Mouse (Mus musculus) liver, postnatal 0 days (tissue): ENCODE results near the gene Ppfia4. TPM values are rescaled to one million over a fixed set of nuclear protein-coding genes. Genes with fewer than 3 reads are reported as not detected.
A peak's percentile ranks its signal among the peaks of the same experiment; 100 is the strongest.

Experiments used
- ATAC-seq: fragments of 200-750 bp; cut with Nextera tagmentation; 2 replicates; pipeline ENCODE4 v1.8.0; 2017; ENCODE audit warnings: mild to moderate bottlenecking, moderate library complexity
- DNase-seq: peaks from one replicate; pipeline ENCODE4 v3.0.0-alpha.2; 2016
- H3K27ac ChIP-seq: fragments of 300-500 bp; sonication (generic); 2 replicates; pipeline ENCODE4 v1.5.1; 2014; ENCODE audit warnings: antibody characterized with exemption, moderate library complexity, mild to moderate bottlenecking, low read depth
- H3K27me3 ChIP-seq: fragments of 300-500 bp; sonication (generic); 2 replicates; pipeline ENCODE4 v1.6.1; 2014; ENCODE audit warnings: low read length, control low read depth, mixed read lengths; ENCODE audit not compliant: insufficient read depth
- H3K36me3 ChIP-seq: fragments of 300-500 bp; sonication (generic); replicated peaks from 2 replicates; pipeline ENCODE4 v1.6.1; 2014; ENCODE audit warnings: mild to moderate bottlenecking, control low read depth, low read length, moderate library complexity, mixed read lengths; ENCODE audit not compliant: insufficient read depth
- H3K4me1 ChIP-seq: fragments of 300-500 bp; sonication (generic); 2 replicates; pipeline ENCODE4 v1.6.1; 2014; ENCODE audit warnings: antibody characterized with exemption, mild to moderate bottlenecking, control low read depth; ENCODE audit not compliant: insufficient read depth
- H3K4me2 ChIP-seq: fragments of 300-500 bp; sonication (generic); 2 replicates; pipeline ENCODE4 v1.6.1; 2014; ENCODE audit warnings: low read depth, mild to moderate bottlenecking, low read length, moderate library complexity, mixed read lengths
- H3K4me3 ChIP-seq: fragments of 300-500 bp; sonication (generic); 2 replicates; pipeline ENCODE4 v1.5.1; 2014; ENCODE audit warnings: low read depth, low read length
- H3K9ac ChIP-seq: fragments of 300-500 bp; sonication (generic); replicated peaks from 2 replicates; pipeline ENCODE4 v1.6.1; 2014; ENCODE audit warnings: mild to moderate bottlenecking, moderate library complexity
- H3K9me3 ChIP-seq: fragments of 300-500 bp; sonication (generic); 2 replicates; pipeline ENCODE4 v1.6.1; 2016; ENCODE audit warnings: mild to moderate bottlenecking, control low read depth, low read length, mixed read lengths
- CTCF ChIP-seq: sonication (generic); IDR thresholded peaks from 2 replicates; pipeline ENCODE4 v1.5.1; 2016; ENCODE audit warnings: antibody characterized with exemption, low read depth
- EP300 ChIP-seq: IDR thresholded peaks from 2 replicates; pipeline ENCODE4 v1.6.1; 2016; ENCODE audit warnings: antibody characterized with exemption, low read depth, mild to moderate bottlenecking
- WGBS: fragments of 180-500 bp; shearing (Covaris S2); extraction: QIAGEN DNeasy Blood & Tissue Kit; methylation state at CpG from one replicate; pipeline ENCODE4 v1.1.7; 2014; ENCODE audit not compliant: insufficient replicate concordance; 5-methylcytosine and 5-hydroxymethylcytosine counted together
- polyA plus RNA-seq: library from polyadenylated mRNA; unstranded; fragments of >200 nt; fragmentation: Nextera tagmentation; extraction: Ambion mirVana; gene quantifications from 2 replicates; pipeline ENCODE4 v1.2.1, GENCODE M21; 2015

Gene Ppfia4
- polyA plus RNA-seq, 1 experiment from 2014 or later = 1.6 TPM

DNA sequence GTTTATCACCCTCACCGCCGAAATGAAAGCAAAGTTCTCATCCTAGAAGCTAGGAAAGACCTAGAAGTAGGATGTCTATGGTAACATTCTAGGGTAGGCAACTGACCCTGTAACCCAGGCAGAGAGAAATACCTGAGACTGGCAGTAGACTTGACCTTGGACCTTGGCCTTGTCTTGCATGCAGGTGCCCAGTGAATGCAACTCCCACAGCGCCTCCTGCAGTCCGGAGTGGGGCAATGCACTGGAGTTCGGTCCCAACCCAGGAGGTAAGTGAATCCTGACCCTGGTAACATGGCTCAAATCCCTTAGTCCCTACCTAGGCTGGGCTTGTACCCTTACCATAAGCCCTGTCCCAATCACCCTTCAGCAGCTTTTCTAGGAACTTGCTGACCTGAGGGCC lies 41.8 kb downstream of the Ppfia4 start:
- H3K27ac ChIP-seq = no peak overlapping the region
- DNase-seq (peak; percentile 62), ATAC-seq (peak; percentile 43; the same call in 1 of the 2 replicates)
- no peak for TF ChIP-seq EP300
- peak; percentile 58 for TF ChIP-seq CTCF
- H3K27me3 ChIP-seq = no peaks in the 10 kb centered on the region
- no peak overlapping the region for H3K4me3 ChIP-seq
- WGBS = 58% methylated on average over 5 of the region's 5 CpGs
- no peak overlapping the region for H3K9ac ChIP-seq
- H3K9me3 ChIP-seq = no peaks in the 10 kb centered on the region
- no peak overlapping the region for H3K4me2 ChIP-seq
- no peaks in the 10 kb centered on the region for H3K36me3 ChIP-seq
- H3K4me1 ChIP-seq = no peaks in the 10 kb centered on the region

DNA sequence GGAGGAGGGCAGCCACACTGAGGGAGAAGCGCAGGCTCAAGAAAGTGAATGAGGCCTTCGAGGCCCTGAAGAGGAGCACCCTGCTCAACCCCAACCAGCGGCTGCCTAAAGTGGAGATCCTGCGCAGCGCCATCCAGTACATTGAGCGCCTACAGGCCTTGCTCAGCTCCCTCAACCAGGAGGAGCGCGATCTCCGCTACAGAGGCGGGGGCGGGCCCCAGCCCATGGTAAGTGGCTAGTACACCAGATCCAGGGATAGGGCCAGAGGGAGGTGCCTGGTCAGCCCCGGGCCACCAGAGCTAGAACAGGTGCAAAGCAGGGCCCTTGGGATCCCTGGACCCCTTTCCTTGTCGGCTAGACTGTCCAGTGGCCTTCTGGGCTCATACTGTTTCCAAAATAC lies 42.4 kb downstream of the Ppfia4 start:
- Histone ChIP-seq H3K27ac (no peak overlapping the region), H3K27me3 (no peaks in the 10 kb centered on the region), H3K36me3 (no peaks in the 10 kb centered on the region), H3K9me3 (no peaks in the 10 kb centered on the region), H3K4me1 (no peaks in the 10 kb centered on the region), H3K4me3 (no peak overlapping the region), H3K9ac (no peak overlapping the region), H3K4me2 (no peak overlapping the region)
- no peak for TF ChIP-seq EP300
- TF ChIP-seq CTCF = no peak
- WGBS = 85% methylated on average over 13 of the region's 13 CpGs
- DNase-seq (no peak), ATAC-seq (no peak)

DNA sequence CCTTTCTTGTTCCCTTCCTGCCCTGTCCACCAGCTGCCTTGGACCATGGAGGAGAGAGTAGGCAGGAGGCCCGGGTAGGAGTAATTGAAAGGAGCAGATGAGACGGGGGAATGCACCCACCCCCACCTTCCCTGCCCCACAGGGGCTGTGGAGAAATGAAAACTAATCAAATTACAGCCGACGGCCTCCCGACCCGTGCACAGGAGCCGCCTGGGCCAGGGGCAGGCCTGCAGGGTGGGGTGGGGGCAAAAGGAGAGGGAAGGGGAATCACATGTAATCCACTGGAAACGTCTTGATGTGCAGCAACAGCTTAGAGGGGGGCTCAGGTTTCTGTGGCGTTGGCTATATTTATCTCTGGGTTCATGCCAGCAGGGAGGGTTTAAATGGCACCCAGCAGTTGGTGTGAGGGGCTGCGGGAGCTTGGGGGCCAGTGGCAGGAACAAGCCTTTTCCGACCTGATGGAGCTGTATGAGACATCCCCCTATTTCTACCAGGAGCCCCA lies 43.1 kb downstream of the Ppfia4 start, which contains the start of gene Myog:
Gene Myog (plus strand): TSS at position 392 of the 502 bp plus-strand sequence.
- Histone ChIP-seq H3K27me3 (no peaks in the 10 kb centered on the region), H3K27ac (no peak within 1 kb of the TSS), H3K4me3 (no peak within 1 kb of the TSS), H3K9ac (no peak within 1 kb of the TSS), H3K9me3 (no peaks in the 10 kb centered on the region), H3K4me2 (no peak within 1 kb of the TSS), H3K4me1 (no peaks in the 10 kb centered on the region), H3K36me3 (no peaks in the 10 kb centered on the region)
- no peak for TF ChIP-seq EP300
- no peak for TF ChIP-seq CTCF
- ATAC-seq (no peak), DNase-seq (no peak)
- 75% methylated on average over 11 of the region's 11 CpGs for WGBS

DNA sequence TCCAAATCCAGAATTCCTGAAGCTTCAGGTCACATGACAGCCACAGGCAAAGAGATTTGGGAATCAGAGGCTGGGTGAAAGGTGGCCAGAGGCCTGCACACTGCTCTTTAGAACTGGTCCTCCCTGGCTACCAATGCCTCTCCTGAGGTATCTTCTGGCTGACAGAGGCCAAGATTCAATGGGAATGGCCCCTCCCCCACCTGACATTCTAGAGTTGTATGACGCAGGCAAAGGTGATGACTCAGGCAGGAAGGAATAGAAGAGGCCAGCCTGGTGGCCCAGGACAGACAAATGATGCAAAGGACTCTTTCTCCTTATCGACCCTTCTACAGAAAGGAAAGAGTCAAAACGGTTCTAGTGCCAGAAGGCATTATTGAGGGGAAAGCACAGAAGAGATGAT lies 44.5 kb downstream of the Ppfia4 start:
- Histone ChIP-seq H3K9ac (no peak overlapping the region), H3K9me3 (no peaks in the 10 kb centered on the region), H3K36me3 (no peaks in the 10 kb centered on the region), H3K4me1 (no peaks in the 10 kb centered on the region), H3K4me3 (no peak overlapping the region), H3K27ac (no peak overlapping the region), H3K27me3 (no peaks in the 10 kb centered on the region), H3K4me2 (no peak overlapping the region)
- ATAC-seq (no peak), DNase-seq (no peak)
- TF ChIP-seq EP300 (no peak), CTCF (no peak)
- WGBS = 50% methylated on average over 3 of the region's 3 CpGs

DNA sequence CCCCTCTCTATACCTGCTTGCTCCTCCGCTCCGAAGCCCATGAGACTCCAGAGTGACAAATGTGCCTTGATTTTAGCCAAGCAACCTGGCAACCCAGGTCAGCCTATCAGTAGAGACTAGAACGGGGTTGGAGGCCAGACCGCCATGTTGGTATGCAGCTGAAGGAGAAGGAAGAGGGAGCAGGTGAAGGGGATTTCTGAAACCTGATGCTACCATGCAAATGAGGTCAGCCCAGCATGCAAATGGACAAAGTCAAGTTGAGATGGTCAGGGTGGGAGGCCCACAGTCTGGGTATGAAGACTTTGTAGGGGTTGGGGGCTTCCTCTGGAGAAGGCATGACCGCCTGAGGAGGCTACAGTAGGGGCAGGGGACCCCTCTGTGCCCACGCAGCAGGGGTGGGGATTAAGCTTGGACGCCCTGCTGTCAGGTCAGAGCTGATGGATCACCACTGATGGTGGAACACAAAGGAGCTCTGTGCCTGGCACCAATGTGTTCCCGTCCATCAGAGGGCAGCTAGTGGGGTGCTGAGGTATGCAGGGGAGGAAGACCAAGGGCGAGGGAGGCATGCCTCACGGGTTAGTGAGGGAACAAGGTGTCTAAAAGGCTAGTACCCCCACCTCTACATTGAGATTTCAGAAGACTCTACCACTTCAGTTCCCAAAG lies 47.1 kb downstream of the Ppfia4 start:
- DNase-seq = no peak
- H3K27me3 ChIP-seq = no peaks in the 10 kb centered on the region
- 68% methylated on average over 10 of the region's 10 CpGs for WGBS
- H3K4me3 ChIP-seq = no peak overlapping the region
- no peak overlapping the region for H3K27ac ChIP-seq
- no peaks in the 10 kb centered on the region for H3K9me3 ChIP-seq
- no peak overlapping the region for H3K4me2 ChIP-seq
- no peak for TF ChIP-seq EP300
- no peaks in the 10 kb centered on the region for H3K36me3 ChIP-seq
- ATAC-seq = no peak
- H3K4me1 ChIP-seq = no peaks in the 10 kb centered on the region
- H3K9ac ChIP-seq = no peak overlapping the region

DNA sequence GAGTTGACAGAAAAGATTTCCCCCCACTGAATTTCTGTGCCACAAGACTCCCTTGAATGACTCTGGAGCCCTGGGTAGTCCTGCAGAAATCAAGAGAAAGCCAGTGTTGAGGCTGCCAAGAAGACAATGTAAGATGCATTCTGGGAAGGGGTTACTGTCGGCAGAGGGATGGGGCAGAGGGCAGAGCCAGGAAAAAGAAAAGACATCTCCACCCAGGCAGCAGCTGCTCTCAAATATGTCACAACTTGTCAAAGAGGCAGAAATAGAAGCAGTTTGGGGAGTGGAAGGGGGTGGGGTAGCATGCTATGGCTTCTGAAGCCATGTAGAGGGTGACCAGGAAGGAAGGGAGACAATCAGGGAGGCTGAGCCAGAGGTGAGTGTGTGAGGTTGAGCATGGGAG lies 49.6 kb downstream of the Ppfia4 start:
- TF ChIP-seq EP300 (no peak), CTCF (no peak)
- no peaks in the 10 kb centered on the region for H3K27me3 ChIP-seq
- no peak for ATAC-seq

DNA sequence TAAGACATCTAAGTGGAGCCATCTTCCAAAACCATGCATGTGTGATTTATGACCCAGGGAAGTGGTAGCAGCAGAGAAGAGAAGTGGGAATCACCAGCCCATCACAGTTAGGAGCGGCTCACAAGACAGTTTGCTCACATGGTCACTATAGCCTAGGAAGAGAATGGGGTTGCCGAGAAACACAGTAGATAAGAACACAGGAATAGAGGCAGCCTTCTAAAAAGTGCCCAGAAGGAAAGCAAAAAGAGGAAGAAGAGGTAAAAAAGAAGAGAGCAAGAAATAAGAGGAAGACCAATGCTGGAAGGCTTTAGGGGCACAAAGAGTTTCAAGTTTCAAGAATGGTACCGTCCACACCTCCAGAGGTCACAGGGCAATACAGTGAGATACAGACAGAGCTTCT lies 50.4 kb downstream of the Ppfia4 start:
- Histone ChIP-seq H3K27me3 (no peaks in the 10 kb centered on the region), H3K4me3 (no peak overlapping the region), H3K4me2 (no peak overlapping the region), H3K36me3 (no peaks in the 10 kb centered on the region), H3K27ac (no peak overlapping the region), H3K9ac (no peak overlapping the region), H3K4me1 (no peaks in the 10 kb centered on the region), H3K9me3 (no peaks in the 10 kb centered on the region)
- 30% methylated on average over 3 of the region's 3 CpGs for WGBS
- TF ChIP-seq EP300 (no peak), CTCF (no peak)
- no peak for DNase-seq
- ATAC-seq = no peak

More for the DNA sequence above, 49.6 kb downstream of the Ppfia4 start:
- Histone ChIP-seq H3K4me1 (no peaks in the 10 kb centered on the region), H3K4me3 (no peak overlapping the region), H3K9ac (no peak overlapping the region), H3K4me2 (no peak overlapping the region), H3K36me3 (no peaks in the 10 kb centered on the region), H3K9me3 (no peaks in the 10 kb centered on the region), H3K27ac (no peak overlapping the region)
- WGBS = 32% methylated on average over 1 of the region's 1 CpGs
- no peak for DNase-seq
